Mouse (Mus musculus): ENCODE results near the gene Apbb2. TPM values are rescaled to one million over a fixed set of nuclear protein-coding genes. Genes with fewer than 3 reads are reported as not detected.

Gene Apbb2
- polyA plus RNA-seq, 1 experiment, result 22.6 TPM

DNA sequence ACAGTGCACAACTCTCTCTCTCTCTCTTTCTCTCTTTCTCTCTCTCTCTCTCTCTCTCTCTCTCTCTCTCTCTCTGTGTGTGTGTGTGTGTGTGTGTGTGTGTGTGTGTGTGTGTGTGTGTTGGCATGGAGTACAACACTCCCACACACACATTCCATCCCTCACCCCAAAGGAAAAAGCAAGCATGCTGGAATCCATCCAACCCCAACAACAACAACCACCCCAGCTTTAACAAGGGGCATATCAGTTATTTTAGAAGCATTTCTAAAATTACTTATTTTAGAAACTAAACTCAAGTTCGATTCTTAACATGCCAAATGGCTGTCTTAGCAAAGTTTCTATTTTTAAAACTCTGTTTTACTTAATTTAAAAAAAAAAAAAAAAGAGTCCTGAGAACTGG is 68.9 kb downstream of the Apbb2 start:
- Histone ChIP-seq H3K79me2 (ENCODE audit: control insufficient read depth, insufficient read depth) (peaks cover 84% of the 10 kb centered on the region), H3K4me3 (ENCODE audit: insufficient read depth, poor library complexity, severe bottlenecking) (no peak overlapping the region), H3K36me3 (ENCODE audit: control insufficient read depth, insufficient read depth) (no peaks in the 10 kb centered on the region)

DNA sequence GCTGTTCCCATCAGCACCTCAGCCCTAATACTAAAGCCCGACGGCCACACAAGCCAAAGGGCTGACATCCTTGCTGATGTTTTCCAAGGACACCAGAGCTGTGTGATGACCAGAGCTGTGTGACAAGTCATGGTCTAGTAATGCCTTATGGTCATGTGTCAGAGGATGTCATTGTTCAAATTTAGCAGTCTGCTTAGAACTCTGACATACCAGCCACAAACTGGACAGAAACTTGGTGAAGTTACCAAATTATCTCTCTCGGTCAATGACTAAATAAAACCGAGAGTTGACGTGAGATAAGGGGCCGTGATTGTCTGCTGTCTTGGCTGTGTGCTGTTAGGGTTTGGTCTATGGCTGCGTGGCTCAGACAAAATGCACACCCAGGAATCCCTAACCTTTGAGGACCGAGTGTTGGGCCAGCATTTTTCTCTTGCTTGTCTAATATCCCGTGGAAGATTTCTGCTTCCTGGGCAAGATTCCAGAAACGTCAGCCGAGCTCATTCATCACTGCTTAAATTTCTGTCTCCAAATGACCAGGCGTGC is 71.5 kb downstream of the Apbb2 start:
- Histone ChIP-seq H3K27me3 (ENCODE audit: control insufficient read depth, insufficient read depth, insufficient read length) (no peaks in the 10 kb centered on the region), H3K4me3 (ENCODE audit: insufficient read depth, poor library complexity, severe bottlenecking) (no peak overlapping the region), H3ac (ENCODE audit: control insufficient read depth, insufficient read length, low read depth) (no peak overlapping the region), H3K36me3 (ENCODE audit: control insufficient read depth, insufficient read depth) (no peaks in the 10 kb centered on the region), H3K79me3 (ENCODE audit: low read depth) (peaks cover 45% of the 10 kb centered on the region), H3K79me2 (ENCODE audit: control insufficient read depth, insufficient read depth) (peaks cover 82% of the 10 kb centered on the region)
- no peak for TF ChIP-seq FOSL1 (IDR thresholded peaks at IDR 0.05; ENCODE audit: insufficient read depth, low read length, poor library complexity, severe bottlenecking)
- peak; percentile 27 for TF ChIP-seq MAX (IDR thresholded peaks at IDR 0.05)
- no peak for TF ChIP-seq CTCF (IDR thresholded peaks at IDR 0.05; ENCODE audit: control insufficient read depth, insufficient read depth, insufficient read length)
- no peak for TF ChIP-seq MYOG (IDR thresholded peaks at IDR 0.05; ENCODE audit: control insufficient read depth, extremely low read depth, insufficient read length)
- TF ChIP-seq USF1 (IDR thresholded peaks at IDR 0.05; ENCODE audit: low read depth), result peak; percentile 76
- TF ChIP-seq CEBPB (IDR thresholded peaks at IDR 0.05; ENCODE audit: low read depth), result no peak
- TF ChIP-seq MYOD1 (IDR thresholded peaks at IDR 0.05; ENCODE audit: control insufficient read depth, insufficient read length, low read depth), result peak; percentile 58

More for the DNA sequence above, 68.9 kb downstream of the Apbb2 start:
- TF ChIP-seq MYOG (IDR thresholded peaks at IDR 0.05; ENCODE audit: control insufficient read depth, extremely low read depth, insufficient read length), result no peak
- no peak for TF ChIP-seq FOSL1 (IDR thresholded peaks at IDR 0.05; ENCODE audit: insufficient read depth, low read length, poor library complexity, severe bottlenecking)
- no peak for TF ChIP-seq MAX (IDR thresholded peaks at IDR 0.05)
- TF ChIP-seq USF1 (IDR thresholded peaks at IDR 0.05; ENCODE audit: low read depth), result no peak
- TF ChIP-seq CTCF (IDR thresholded peaks at IDR 0.05; ENCODE audit: control insufficient read depth, insufficient read depth, insufficient read length), result no peak
- no peak for TF ChIP-seq CEBPB (IDR thresholded peaks at IDR 0.05; ENCODE audit: low read depth)
- no peak for TF ChIP-seq MYOD1 (IDR thresholded peaks at IDR 0.05; ENCODE audit: control insufficient read depth, insufficient read length, low read depth)
- Histone ChIP-seq H3ac (ENCODE audit: control insufficient read depth, insufficient read length, low read depth) (no peak overlapping the region), H3K79me3 (ENCODE audit: low read depth) (peaks cover 58% of the 10 kb centered on the region), H3K27me3 (ENCODE audit: control insufficient read depth, insufficient read depth, insufficient read length) (no peaks in the 10 kb centered on the region)

DNA sequence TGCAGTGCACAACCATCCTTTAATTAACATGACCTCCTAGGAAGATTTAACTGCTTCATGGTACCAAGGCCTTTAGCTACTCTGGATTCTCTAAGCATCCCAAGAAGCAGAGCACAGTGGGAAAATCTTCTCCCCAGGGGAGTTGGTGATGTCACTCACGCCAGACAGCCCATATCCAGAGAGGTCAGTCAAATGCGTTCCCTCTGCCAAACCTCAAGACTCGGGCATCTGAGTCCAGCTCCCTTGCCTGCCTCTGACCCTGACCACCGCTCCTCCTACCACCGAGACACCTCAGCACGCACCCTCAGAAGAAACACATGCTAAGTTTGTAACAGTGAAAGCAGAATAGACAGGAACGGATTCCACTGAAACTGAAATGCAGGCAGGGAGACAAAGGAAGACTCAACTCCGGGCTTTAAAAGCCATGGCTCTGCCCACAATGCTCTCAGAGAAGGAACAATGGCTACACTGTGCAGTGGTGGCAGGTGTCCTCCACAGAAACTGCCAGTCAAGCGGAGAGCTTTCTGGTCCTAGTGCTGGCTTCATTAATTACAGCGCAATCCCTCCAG is 72.9 kb downstream of the Apbb2 start:
- peak overlapping the region; percentile 48 for H3ac ChIP-seq (ENCODE audit: control insufficient read depth, insufficient read length, low read depth)
- H3K79me3 ChIP-seq (ENCODE audit: low read depth), result peaks cover 48% of the 10 kb centered on the region
- H3K79me2 ChIP-seq (ENCODE audit: control insufficient read depth, insufficient read depth), result peaks cover 85% of the 10 kb centered on the region
- no peak overlapping the region for H3K4me3 ChIP-seq (ENCODE audit: insufficient read depth, poor library complexity, severe bottlenecking)
- no peaks in the 10 kb centered on the region for H3K27me3 ChIP-seq (ENCODE audit: control insufficient read depth, insufficient read depth, insufficient read length)
- peaks cover 14% of the 10 kb centered on the region for H3K36me3 ChIP-seq (ENCODE audit: control insufficient read depth, insufficient read depth)
- TF ChIP-seq CTCF (IDR thresholded peaks at IDR 0.05; ENCODE audit: control insufficient read depth, insufficient read depth, insufficient read length), result no peak
- TF ChIP-seq FOSL1 (IDR thresholded peaks at IDR 0.05; ENCODE audit: insufficient read depth, low read length, poor library complexity, severe bottlenecking), result no peak
- peak; percentile 73 for TF ChIP-seq MYOD1 (IDR thresholded peaks at IDR 0.05; ENCODE audit: control insufficient read depth, insufficient read length, low read depth)
- no peak for TF ChIP-seq MYOG (IDR thresholded peaks at IDR 0.05; ENCODE audit: control insufficient read depth, extremely low read depth, insufficient read length)
- TF ChIP-seq MAX (IDR thresholded peaks at IDR 0.05), result peak; percentile 61

DNA sequence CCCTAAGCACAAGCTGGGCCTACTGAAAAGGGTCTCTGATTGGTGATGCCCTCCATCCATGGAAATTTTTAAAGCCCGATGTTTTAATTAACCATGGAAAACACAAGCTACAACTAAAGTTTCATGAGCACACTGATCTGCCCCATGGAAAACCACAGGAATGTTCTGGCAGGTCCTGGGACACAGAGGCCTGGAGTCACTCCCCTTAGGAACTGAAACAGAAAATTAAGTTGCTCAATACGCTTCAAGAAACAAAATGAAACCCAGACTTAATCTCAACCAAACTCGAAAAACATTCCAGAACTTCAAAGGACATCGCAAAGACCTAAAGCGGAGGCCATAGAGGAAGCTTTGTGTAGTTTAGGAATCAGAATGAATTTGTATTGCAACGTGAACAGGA is 74.8 kb downstream of the Apbb2 start:
- peaks cover 94% of the 10 kb centered on the region for H3K79me2 ChIP-seq (ENCODE audit: control insufficient read depth, insufficient read depth)
- no peaks in the 10 kb centered on the region for H3K27me3 ChIP-seq (ENCODE audit: control insufficient read depth, insufficient read depth, insufficient read length)
- H3ac ChIP-seq (ENCODE audit: control insufficient read depth, insufficient read length, low read depth), result no peak overlapping the region
- no peak overlapping the region for H3K4me3 ChIP-seq (ENCODE audit: insufficient read depth, poor library complexity, severe bottlenecking)
- peaks cover 58% of the 10 kb centered on the region for H3K79me3 ChIP-seq (ENCODE audit: low read depth)
- H3K36me3 ChIP-seq (ENCODE audit: control insufficient read depth, insufficient read depth), result peaks cover 26% of the 10 kb centered on the region
- TF ChIP-seq USF1 (IDR thresholded peaks at IDR 0.05; ENCODE audit: low read depth), result no peak
- TF ChIP-seq CTCF (IDR thresholded peaks at IDR 0.05; ENCODE audit: control insufficient read depth, insufficient read depth, insufficient read length), result no peak
- peak; percentile 15 for TF ChIP-seq MAX (IDR thresholded peaks at IDR 0.05)
- TF ChIP-seq CEBPB (IDR thresholded peaks at IDR 0.05; ENCODE audit: low read depth), result peak; percentile 87

DNA sequence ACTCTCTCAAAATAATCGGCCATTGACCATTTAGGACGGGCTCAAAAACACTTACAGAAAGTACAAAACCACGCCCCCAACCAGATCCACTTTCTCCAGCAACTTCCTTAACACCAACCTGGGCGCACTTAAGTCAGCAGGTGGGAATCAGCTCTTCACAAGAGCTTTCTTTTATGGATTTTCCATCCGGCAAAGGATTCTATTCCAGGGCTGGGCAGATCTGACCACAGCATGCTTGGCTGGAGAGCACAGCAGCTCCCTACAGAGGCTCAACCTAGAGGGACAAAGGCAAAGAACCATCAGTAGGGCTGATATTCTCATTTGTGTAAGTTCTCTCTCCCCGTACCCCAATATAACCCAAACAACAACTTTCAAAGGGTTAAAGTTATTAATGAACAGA is 75.2 kb downstream of the Apbb2 start:
- H3K36me3 ChIP-seq (ENCODE audit: control insufficient read depth, insufficient read depth), result peaks cover 26% of the 10 kb centered on the region
- TF ChIP-seq USF1 (IDR thresholded peaks at IDR 0.05; ENCODE audit: low read depth) (no peak), CTCF (IDR thresholded peaks at IDR 0.05; ENCODE audit: control insufficient read depth, insufficient read depth, insufficient read length) (no peak), CEBPB (IDR thresholded peaks at IDR 0.05; ENCODE audit: low read depth) (no peak), MYOD1 (IDR thresholded peaks at IDR 0.05; ENCODE audit: control insufficient read depth, insufficient read length, low read depth) (no peak), MAX (IDR thresholded peaks at IDR 0.05) (no peak), MYOG (IDR thresholded peaks at IDR 0.05; ENCODE audit: control insufficient read depth, extremely low read depth, insufficient read length) (no peak), FOSL1 (IDR thresholded peaks at IDR 0.05; ENCODE audit: insufficient read depth, low read length, poor library complexity, severe bottlenecking) (no peak)
- H3ac ChIP-seq (ENCODE audit: control insufficient read depth, insufficient read length, low read depth), result peak overlapping the region; percentile 16
- no peaks in the 10 kb centered on the region for H3K27me3 ChIP-seq (ENCODE audit: control insufficient read depth, insufficient read depth, insufficient read length)
- peaks cover 58% of the 10 kb centered on the region for H3K79me3 ChIP-seq (ENCODE audit: low read depth)
- peaks cover 94% of the 10 kb centered on the region for H3K79me2 ChIP-seq (ENCODE audit: control insufficient read depth, insufficient read depth)
- no peak overlapping the region for H3K4me3 ChIP-seq (ENCODE audit: insufficient read depth, poor library complexity, severe bottlenecking)

DNA sequence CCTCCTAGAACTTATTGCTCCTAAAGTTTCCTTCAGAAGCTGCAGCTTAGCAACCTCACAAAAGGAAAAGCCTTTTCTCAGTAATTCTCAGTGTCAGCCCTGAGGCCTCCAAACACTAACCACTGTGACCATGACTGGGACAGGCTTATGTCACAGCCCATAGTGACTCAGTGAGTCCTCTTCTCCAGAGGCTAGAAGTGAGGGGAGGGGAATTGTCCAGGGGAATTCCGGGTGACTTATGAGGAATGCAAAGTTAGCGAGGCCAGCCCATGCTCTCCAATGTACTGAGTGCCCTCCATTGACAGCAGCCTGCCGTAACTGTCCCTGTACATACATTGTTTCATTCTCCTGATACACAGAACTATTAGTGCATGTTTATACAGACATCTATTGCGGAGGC is 76.1 kb downstream of the Apbb2 start:
- TF ChIP-seq CTCF (IDR thresholded peaks at IDR 0.05; ENCODE audit: control insufficient read depth, insufficient read depth, insufficient read length) (no peak), MAX (IDR thresholded peaks at IDR 0.05) (peak; percentile 35), MYOG (IDR thresholded peaks at IDR 0.05; ENCODE audit: control insufficient read depth, extremely low read depth, insufficient read length) (no peak), CEBPB (IDR thresholded peaks at IDR 0.05; ENCODE audit: low read depth) (no peak), FOSL1 (IDR thresholded peaks at IDR 0.05; ENCODE audit: insufficient read depth, low read length, poor library complexity, severe bottlenecking) (no peak), MYOD1 (IDR thresholded peaks at IDR 0.05; ENCODE audit: control insufficient read depth, insufficient read length, low read depth) (no peak)

More for the DNA sequence above, 76.1 kb downstream of the Apbb2 start:
- H3K4me3 ChIP-seq (ENCODE audit: insufficient read depth, poor library complexity, severe bottlenecking), result no peak overlapping the region
- peaks cover 94% of the 10 kb centered on the region for H3K79me2 ChIP-seq (ENCODE audit: control insufficient read depth, insufficient read depth)
- no peak overlapping the region for H3ac ChIP-seq (ENCODE audit: control insufficient read depth, insufficient read length, low read depth)
- no peaks in the 10 kb centered on the region for H3K27me3 ChIP-seq (ENCODE audit: control insufficient read depth, insufficient read depth, insufficient read length)
- H3K79me3 ChIP-seq (ENCODE audit: low read depth), result peaks cover 60% of the 10 kb centered on the region
- H3K36me3 ChIP-seq (ENCODE audit: control insufficient read depth, insufficient read depth), result peaks cover 26% of the 10 kb centered on the region
